Mouse (Mus musculus) midbrain, embryonic 14.5 days (tissue): ENCODE results near the gene Gapt. TPM values are rescaled to one million over a fixed set of nuclear protein-coding genes. Genes with fewer than 3 reads are reported as not detected.
"Not testable (repeated sequence)": the region's sequence is repeated elsewhere in the genome, so short reads cannot be mapped to it uniquely, and the experiment has no call there.

Experiments
- ATAC-seq: fragments of 200-750 bp; cut with Nextera tagmentation; 2 replicates; pipeline ENCODE4 v1.8.0; 2017; ENCODE audit warnings: moderate number of reproducible peaks, moderate library complexity; ENCODE audit not compliant: low FRiP score, low TSS enrichment
- DNase-seq: peaks from one replicate; pipeline ENCODE4 v3.0.0-alpha.2; 2015
- H3K27ac ChIP-seq: fragments of 300-500 bp; sonication (generic); replicated peaks from 2 replicates; pipeline ENCODE4 v1.5.1; 2014; ENCODE audit warnings: mild to moderate bottlenecking, low read depth, low read length, moderate library complexity
- H3K27me3 ChIP-seq: fragments of 300-500 bp; sonication (generic); 2 replicates; pipeline ENCODE4 v1.6.1; 2014; ENCODE audit warnings: low read length, control low read depth, mixed read lengths; ENCODE audit not compliant: control insufficient read depth, insufficient read depth
- H3K36me3 ChIP-seq: fragments of 300-500 bp; sonication (generic); 2 replicates; pipeline ENCODE4 v1.6.1; 2014; ENCODE audit warnings: low read length, control low read depth; ENCODE audit not compliant: control insufficient read depth, insufficient read depth
- H3K4me1 ChIP-seq: fragments of 300-500 bp; sonication (generic); 2 replicates; pipeline ENCODE4 v1.6.1; 2014; ENCODE audit warnings: mild to moderate bottlenecking, antibody characterized with exemption, low read length, control low read depth; ENCODE audit not compliant: control insufficient read depth, insufficient read depth
- H3K4me2 ChIP-seq: fragments of 300-500 bp; sonication (generic); 2 replicates; pipeline ENCODE4 v1.6.1; 2014; ENCODE audit warnings: mild to moderate bottlenecking, low read length, moderate library complexity
- H3K4me3 ChIP-seq: fragments of 300-500 bp; sonication (generic); replicated peaks from 2 replicates; pipeline ENCODE4 v1.5.1; 2014; ENCODE audit warnings: low read depth, low read length
- H3K9ac ChIP-seq: fragments of 300-500 bp; sonication (generic); replicated peaks from 2 replicates; pipeline ENCODE4 v1.6.1; 2014; ENCODE audit warnings: mild to moderate bottlenecking, low read length, moderate library complexity
- H3K9me3 ChIP-seq: fragments of 300-500 bp; sonication (generic); 2 replicates; pipeline ENCODE4 v1.6.1; 2016; ENCODE audit warnings: low read length, control low read depth, mixed read lengths; ENCODE audit not compliant: control insufficient read depth
- WGBS: fragments of 180-500 bp; shearing (Covaris S2); extraction: QIAGEN DNeasy Blood & Tissue Kit; methylation state at CpG from one replicate; pipeline ENCODE4 v1.1.7; 2014; 5-methylcytosine and 5-hydroxymethylcytosine counted together
- polyA plus RNA-seq: library from polyadenylated mRNA; unstranded; fragments of >200 nt; fragmentation: Nextera tagmentation; extraction: Ambion mirVana; gene quantifications from 2 replicates; pipeline ENCODE4 v1.2.1, GENCODE M21; 2014

Gene Gapt
- polyA plus RNA-seq, 1 experiment from 2014 or later: 0.11 TPM

DNA sequence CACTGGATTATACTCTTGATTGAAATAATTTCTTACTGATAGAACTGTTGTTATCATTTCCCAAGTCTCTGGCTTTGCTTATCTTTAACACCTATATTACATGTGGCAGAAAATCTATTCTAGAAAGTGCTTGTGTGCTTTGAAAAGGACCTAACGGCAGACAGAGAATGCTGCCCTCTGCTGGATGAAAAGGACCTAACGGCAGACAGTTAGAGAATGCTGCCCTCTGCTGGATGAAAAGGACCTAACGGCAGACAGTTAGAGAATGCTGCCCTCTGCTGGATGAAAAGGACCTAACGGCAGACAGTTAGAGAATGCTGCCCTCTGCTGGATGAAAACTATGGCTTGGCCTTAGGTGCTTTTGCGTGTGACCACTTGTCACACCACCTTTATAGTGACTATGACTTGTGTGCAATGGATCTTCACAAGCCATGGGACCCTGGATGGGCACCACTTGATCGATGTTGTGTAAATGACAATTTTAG, 11.6 kb upstream of the Gapt start:
- WGBS: 50% methylated on average over 6 of the region's 6 CpGs

DNA sequence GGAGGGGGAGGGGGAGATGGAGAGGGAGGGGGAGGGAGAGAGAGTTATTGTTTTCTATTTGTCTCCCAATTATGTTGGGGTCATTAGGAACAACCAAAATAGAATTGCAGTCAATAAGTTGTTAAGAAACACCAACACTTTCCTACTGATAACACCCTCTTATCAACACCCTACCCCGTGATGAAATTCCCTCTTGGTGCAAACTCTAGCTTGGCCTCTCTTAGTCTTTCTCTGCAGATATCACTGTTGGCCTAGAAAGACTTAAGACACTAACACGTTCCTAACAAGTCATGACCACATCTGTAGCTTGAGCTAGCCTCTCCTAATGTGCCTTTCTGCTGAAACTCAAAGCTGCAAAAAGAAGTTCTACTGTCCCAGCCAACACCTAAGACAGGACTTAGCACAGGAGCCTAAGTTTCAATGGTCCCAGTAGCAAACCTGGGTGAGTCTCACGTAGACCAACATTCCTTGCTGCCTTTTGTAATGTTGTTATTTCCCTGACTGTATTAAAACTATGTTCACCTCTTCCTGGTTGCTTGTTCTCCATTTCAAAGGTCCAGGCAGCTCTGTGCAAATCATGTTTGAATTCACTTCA, 11.1 kb upstream of the Gapt start:
- 90% methylated on average over 3 of the region's 3 CpGs for WGBS
- no peak for ATAC-seq

More for the DNA sequence above, 11.6 kb upstream of the Gapt start:
- ATAC-seq (peak; percentile 48; the same call in 1 of the 2 replicates), DNase-seq (peak; percentile 87)
- H3K4me2 ChIP-seq, H3K9me3 ChIP-seq, H3K36me3 ChIP-seq, H3K4me1 ChIP-seq, H3K27ac ChIP-seq, H3K27me3 ChIP-seq, H3K9ac ChIP-seq, H3K4me3 ChIP-seq: not testable (repeated sequence)

DNA sequence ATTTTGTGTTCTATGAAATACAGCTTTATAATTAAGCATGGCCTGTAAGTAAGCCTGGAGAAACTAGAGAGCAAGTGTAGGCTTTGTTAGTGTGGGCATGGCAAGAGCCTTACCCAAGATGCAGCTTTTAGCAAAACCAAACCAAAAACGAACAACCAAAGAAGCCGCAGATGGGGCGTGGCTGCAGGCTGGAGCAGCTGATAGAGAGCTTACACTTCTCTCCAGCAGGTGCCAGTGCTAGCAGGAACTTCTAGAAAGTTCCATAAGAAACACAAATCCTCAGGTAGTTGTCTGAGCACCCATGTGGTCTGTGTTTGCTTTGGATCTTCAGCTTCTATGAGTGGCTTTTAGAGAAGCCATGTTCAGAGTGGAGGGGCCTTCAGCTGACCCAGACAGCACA, 9.5 kb upstream of the Gapt start:
- H3K4me3 ChIP-seq: no peak overlapping the region
- no peaks in the 10 kb centered on the region for H3K4me1 ChIP-seq
- no peaks in the 10 kb centered on the region for H3K9me3 ChIP-seq
- no peak overlapping the region for H3K27ac ChIP-seq
- ATAC-seq (no peak), DNase-seq (no peak)
- no peaks in the 10 kb centered on the region for H3K36me3 ChIP-seq
- no peak overlapping the region for H3K9ac ChIP-seq
- H3K4me2 ChIP-seq: no peak overlapping the region
- no peaks in the 10 kb centered on the region for H3K27me3 ChIP-seq
- 95% methylated on average over 3 of the region's 3 CpGs for WGBS

More for the DNA sequence above, 11.1 kb upstream of the Gapt start:
- Histone ChIP-seq H3K4me2 (no peak overlapping the region), H3K4me1 (no peaks in the 10 kb centered on the region), H3K27ac (no peak overlapping the region), H3K9me3 (no peaks in the 10 kb centered on the region), H3K4me3 (no peak overlapping the region), H3K9ac (no peak overlapping the region), H3K27me3 (no peaks in the 10 kb centered on the region), H3K36me3 (no peaks in the 10 kb centered on the region)
- no peak for DNase-seq

DNA sequence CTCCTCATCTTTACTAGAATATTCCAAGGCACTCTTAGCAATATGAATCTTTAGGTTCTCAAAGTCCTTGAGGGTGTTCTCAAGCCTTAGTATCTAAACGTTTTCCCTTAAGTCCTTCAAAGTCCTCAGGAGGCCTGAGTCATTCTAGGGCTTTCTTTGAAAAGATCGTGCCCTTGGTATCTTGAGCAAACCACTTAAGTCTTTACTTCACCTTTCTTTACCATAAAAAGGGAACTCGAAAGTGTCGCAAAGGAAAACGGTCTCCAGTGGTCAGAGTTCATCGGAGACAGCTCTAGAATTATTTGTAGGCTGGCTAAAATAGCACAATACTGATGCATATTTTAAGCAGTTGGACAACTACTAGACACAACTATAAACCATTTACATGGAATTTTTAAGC, 6.7 kb upstream of the Gapt start:
- Histone ChIP-seq H3K27me3 (no peaks in the 10 kb centered on the region), H3K27ac (no peak overlapping the region), H3K4me1 (no peaks in the 10 kb centered on the region), H3K9ac (no peak overlapping the region), H3K4me2 (no peak overlapping the region), H3K4me3 (no peak overlapping the region), H3K9me3 (no peaks in the 10 kb centered on the region), H3K36me3 (no peaks in the 10 kb centered on the region)
- DNase-seq (no peak), ATAC-seq (no peak)
- 90% methylated on average over 6 of the region's 6 CpGs for WGBS

DNA sequence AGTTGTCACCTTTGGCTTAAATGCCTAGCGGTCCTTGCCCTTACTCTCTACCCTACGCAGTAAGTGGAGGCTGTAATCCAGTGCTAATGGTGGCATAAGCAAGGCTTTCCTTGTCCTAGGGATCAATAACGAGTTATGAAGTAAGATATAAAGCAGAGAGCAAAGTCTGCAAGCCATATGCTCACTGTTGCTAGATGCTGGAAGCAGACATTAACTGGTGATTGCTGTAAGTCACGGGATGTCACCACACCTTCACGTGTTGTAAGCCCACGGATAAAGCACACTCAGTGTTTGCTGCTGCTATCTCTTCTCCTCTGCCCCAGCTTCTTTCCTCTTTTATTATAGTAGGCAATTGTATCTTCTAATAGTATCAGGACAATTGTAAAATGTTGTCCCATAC, 5.9 kb downstream of the Gapt start:
- WGBS: 89% methylated on average over 6 of the region's 6 CpGs
- ATAC-seq: no peak
- Histone ChIP-seq H3K36me3 (no peaks in the 10 kb centered on the region), H3K4me1 (peaks cover 6% of the 10 kb centered on the region), H3K9ac (no peak overlapping the region), H3K4me3 (no peak overlapping the region), H3K27ac (no peak overlapping the region), H3K27me3 (no peaks in the 10 kb centered on the region), H3K4me2 (no peak overlapping the region), H3K9me3 (no peaks in the 10 kb centered on the region)
- no peak for DNase-seq

DNA sequence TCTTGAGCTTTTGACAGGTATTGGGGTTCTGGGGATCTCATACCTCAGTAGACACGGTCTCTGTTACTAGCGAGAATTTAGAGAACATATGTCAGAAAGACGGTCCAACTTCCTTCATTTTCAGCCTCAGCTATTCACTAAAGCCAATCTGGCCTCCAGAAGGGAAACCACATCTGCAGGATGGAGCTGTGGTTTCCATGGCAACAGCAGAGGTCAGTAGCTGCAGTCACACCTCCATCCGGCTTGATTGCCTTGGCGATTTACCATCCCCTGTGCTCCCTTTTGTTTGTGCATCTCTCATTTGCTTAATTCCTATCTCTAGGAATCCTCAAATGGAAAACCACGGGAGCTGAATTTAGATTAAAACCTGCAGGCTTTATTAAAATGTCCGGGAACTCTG, 10.3 kb downstream of the Gapt start:
- H3K9ac ChIP-seq: no peak overlapping the region
- H3K9me3 ChIP-seq: no peaks in the 10 kb centered on the region
- DNase-seq (peak; percentile 84), ATAC-seq (no peak)
- no peaks in the 10 kb centered on the region for H3K27me3 ChIP-seq
- H3K4me2 ChIP-seq: no peak overlapping the region
- no peak overlapping the region for H3K4me3 ChIP-seq
- WGBS: 12% methylated on average over 7 of the region's 7 CpGs
- peak overlapping the region; percentile 62 for H3K27ac ChIP-seq
- peaks cover 6% of the 10 kb centered on the region for H3K4me1 ChIP-seq
- no peaks in the 10 kb centered on the region for H3K36me3 ChIP-seq

DNA sequence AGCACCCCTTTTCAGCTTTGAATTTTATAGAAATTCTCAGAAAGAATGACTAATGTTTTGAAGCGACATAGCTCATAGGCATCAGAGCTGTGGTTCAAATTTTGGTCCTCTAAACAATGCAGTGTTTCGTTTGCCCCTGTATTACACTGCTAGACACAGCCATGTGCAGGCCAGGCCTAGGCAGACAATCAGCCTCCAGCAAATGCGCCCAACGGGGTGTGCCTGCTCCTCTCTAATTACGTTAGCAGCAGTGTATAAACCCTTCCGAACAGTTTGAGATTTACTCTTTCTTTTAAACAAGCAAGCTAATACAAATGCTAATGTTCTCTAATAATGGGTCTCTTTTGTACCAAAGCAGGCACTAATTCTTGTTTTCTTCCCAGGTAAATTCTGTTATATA, 14.4 kb downstream of the Gapt start:
- H3K36me3 ChIP-seq: no peaks in the 10 kb centered on the region
- no peak overlapping the region for H3K4me2 ChIP-seq
- H3K4me1 ChIP-seq: peaks cover 6% of the 10 kb centered on the region
- H3K9ac ChIP-seq: no peak overlapping the region
- no peaks in the 10 kb centered on the region for H3K9me3 ChIP-seq
- no peak overlapping the region for H3K27ac ChIP-seq
- no peak for DNase-seq
- WGBS: 69% methylated on average over 6 of the region's 6 CpGs
- no peak for ATAC-seq
- no peaks in the 10 kb centered on the region for H3K27me3 ChIP-seq
- H3K4me3 ChIP-seq: no peak overlapping the region

DNA sequence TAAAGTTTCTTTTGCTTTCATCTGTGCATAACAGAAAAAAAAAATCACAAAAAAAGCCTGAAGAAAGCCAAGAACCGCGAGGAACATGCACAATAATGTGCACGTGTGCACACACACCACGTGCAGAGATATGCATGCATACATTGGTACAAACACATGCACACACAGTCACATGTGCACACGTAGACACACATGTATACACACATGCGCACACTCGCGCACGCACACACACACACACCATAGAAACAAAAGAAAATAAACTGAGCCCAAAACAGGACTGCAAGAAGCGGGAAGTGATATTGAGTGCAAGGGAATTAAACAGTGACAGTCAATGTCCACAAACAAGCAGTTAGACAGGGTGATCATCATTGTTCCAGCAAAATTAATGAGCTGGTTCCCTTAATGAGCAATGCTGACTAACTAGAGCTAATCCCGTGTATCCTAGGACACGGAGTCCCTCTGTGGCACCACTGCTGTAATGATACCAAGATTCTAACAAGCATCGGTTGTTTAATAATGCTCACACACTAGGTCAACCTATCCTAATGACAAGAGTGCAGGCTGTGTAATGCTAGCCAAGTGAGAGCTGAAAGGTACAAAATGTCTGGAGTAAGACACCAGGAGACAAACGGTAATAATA, 23.9 kb downstream of the Gapt start:
- ATAC-seq: no peak

DNA sequence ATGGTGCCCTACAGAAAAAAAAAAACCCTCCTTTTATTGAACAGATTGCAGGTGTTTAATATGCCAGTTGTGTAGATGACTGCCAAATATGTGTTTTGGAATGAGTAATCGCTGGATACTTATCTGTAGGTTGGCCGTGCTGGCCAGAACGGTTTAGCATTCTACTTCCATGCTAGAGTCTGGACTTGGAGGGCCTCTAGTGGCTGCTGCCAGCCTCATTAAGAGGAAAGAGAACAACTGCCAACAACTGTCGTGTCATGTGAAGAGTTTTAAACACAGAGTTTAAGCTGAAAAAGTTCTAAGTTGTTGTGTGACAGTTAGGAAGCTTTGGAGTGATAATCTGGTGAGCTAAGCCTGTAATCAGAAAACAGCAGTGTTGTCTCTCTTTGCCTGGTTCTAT, 38.3 kb downstream of the Gapt start:
- H3K4me1 ChIP-seq: no peaks in the 10 kb centered on the region
- DNase-seq (peak; percentile 46), ATAC-seq (no peak)
- no peak overlapping the region for H3K4me3 ChIP-seq
- no peaks in the 10 kb centered on the region for H3K27me3 ChIP-seq
- H3K27ac ChIP-seq: no peak overlapping the region
- no peaks in the 10 kb centered on the region for H3K36me3 ChIP-seq
- 68% methylated on average over 4 of the region's 4 CpGs for WGBS
- no peaks in the 10 kb centered on the region for H3K9me3 ChIP-seq
- no peak overlapping the region for H3K4me2 ChIP-seq
- H3K9ac ChIP-seq: no peak overlapping the region

More for the DNA sequence above, 23.9 kb downstream of the Gapt start:
- no peak overlapping the region for H3K4me3 ChIP-seq
- 89% methylated on average over 14 of the region's 14 CpGs for WGBS
- no peak overlapping the region for H3K27ac ChIP-seq
- DNase-seq: no peak
- H3K4me2 ChIP-seq: no peak overlapping the region
- no peak overlapping the region for H3K9ac ChIP-seq
- no peaks in the 10 kb centered on the region for H3K36me3 ChIP-seq
- no peaks in the 10 kb centered on the region for H3K9me3 ChIP-seq
- no peaks in the 10 kb centered on the region for H3K4me1 ChIP-seq
- no peaks in the 10 kb centered on the region for H3K27me3 ChIP-seq
